ENCODE assay signal across 17 mouse cellular contexts in genomic region chr1:72784018-72784417, GRCm38 (mm10). TPM values are rescaled to one million over a fixed set of nuclear protein-coding genes. Genes with fewer than 3 reads are reported as not detected.
"Had no signal": no experiment of that assay in that cellular context is flagged by ENCODE, and none has a peak within 500 bp of the region (broad histone marks: within the 10 kb centered on the region; RNA-seq: fewer than 3 reads in every experiment).

No protein-coding gene starts in this region.

- H3K27me3 ChIP-seq: liver, embryonic 13.5 days; liver, embryonic 15.5 days; lung, embryonic 15.5 days; neural tube, embryonic 12.5 days; stomach, embryonic 15.5 days had no signal

- ATAC-seq: liver, postnatal 0 days; lung, postnatal 0 days; midbrain, embryonic 16.5 days had no signal

- H3K9ac ChIP-seq: liver, embryonic 13.5 days; liver, embryonic 15.5 days; liver, postnatal 0 days; lung, embryonic 15.5 days; midbrain, embryonic 12.5 days; neural tube, embryonic 12.5 days; stomach, embryonic 15.5 days had no signal

- H3K27ac ChIP-seq: liver, embryonic 13.5 days; liver, embryonic 15.5 days; lung, embryonic 15.5 days; macrophage; midbrain, embryonic 12.5 days; neural tube, embryonic 12.5 days; stomach, embryonic 15.5 days had no signal

- H3K9me3 ChIP-seq: liver, embryonic 13.5 days; liver, embryonic 15.5 days; lung, embryonic 15.5 days; midbrain, embryonic 10.5 days; midbrain, embryonic 12.5 days; neural tube, embryonic 12.5 days; stomach, embryonic 15.5 days had no signal

- DNase-seq: liver, embryonic 13.5 days; liver, postnatal 0 days; lung, postnatal 14 days; lung, postnatal 36 days; midbrain, embryonic 14.5 days; right cerebral cortex, postnatal 14 days; thymus, adult 2 months; thymus, postnatal 4 days had no signal

- H3K4me1 ChIP-seq: liver, embryonic 15.5 days; neural tube, embryonic 12.5 days had no signal

- H3K4me2 ChIP-seq: liver, embryonic 13.5 days; liver, embryonic 15.5 days; lung, embryonic 15.5 days; midbrain, embryonic 12.5 days; neural tube, embryonic 12.5 days; stomach, embryonic 15.5 days had no signal

- H3K36me3 ChIP-seq: liver, embryonic 13.5 days; liver, embryonic 15.5 days; lung, embryonic 15.5 days; midbrain, embryonic 10.5 days; midbrain, embryonic 12.5 days; neural tube, embryonic 12.5 days; stomach, embryonic 15.5 days had no signal

- H3K4me3 ChIP-seq: liver, embryonic 13.5 days; liver, embryonic 15.5 days; lung, embryonic 15.5 days; midbrain, embryonic 10.5 days; midbrain, embryonic 12.5 days; neural tube, embryonic 12.5 days; stomach, embryonic 15.5 days had no signal

RNA-seq across cellular contexts. Expression of gene Igfbp2, which starts 40.3 kb away (rescaled TPM):
- polyA plus RNA-seq: macrophage had no signal
